Mouse (Mus musculus) embryo, embryonic 9.5 days (tissue): ENCODE data around the gene Ccdc105.

Experiments used
- DNase-seq: peaks from one replicate; pipeline ENCODE4 v3.0.0-alpha.2; 2017; ENCODE audit errors: extremely low spot score

The Ccdc105 gene

GRCm38 (mm10) chr10:78716231-78716630 lies 36.6 kb downstream of the Ccdc105 start:
- no peak for DNase-seq

GRCm38 (mm10) chr10:78715156-78715555 lies 37.7 kb downstream of the Ccdc105 start:
- DNase-seq: no peak

- no peak for DNase-seq
Observed at GRCm38 (mm10) chr10:78714129-78714528, 38.7 kb downstream of the Ccdc105 start.

- no peak for DNase-seq
Observed at GRCm38 (mm10) chr10:78710706-78711105, 42.2 kb downstream of the Ccdc105 start.

- DNase-seq: no peak
Observed at GRCm38 (mm10) chr10:78700881-78701280, 52.0 kb downstream of the Ccdc105 start.
